Mouse (Mus musculus): ENCODE results near the gene Rprd1b.
A peak's percentile ranks its signal among the peaks of the same experiment; 100 is the strongest.

The Rprd1b gene

GRCm38 (mm10) chr2:158028354-158028863, at the start of gene Rprd1b, which contains the start of gene Tti1:
Gene Rprd1b (plus strand): TSS chr2:158028497.
Gene Tti1 (minus strand): TSS chr2:158028433.
- peak; percentile 85 for DNase-seq (ENCODE audit: low read depth, low spot score)

DNA sequence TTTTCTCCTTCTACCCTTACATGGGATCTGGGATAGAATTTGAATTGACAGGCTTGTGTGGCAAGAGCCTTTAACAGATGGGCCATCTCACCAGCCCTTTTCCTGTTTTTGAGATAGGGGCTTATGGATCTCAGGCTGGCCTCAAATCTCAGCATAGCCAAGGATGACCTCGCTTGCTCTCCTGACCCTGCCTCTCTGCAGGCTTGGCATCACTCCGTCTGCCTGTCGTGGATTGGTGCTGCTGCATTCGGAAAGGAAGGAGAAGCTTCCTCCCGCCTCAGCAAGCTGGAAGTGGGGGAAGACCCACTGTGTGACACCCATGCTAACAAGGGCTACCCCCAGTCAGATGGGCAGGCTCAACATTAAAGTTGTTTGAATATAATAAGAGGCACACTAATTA, 49.1 kb upstream of the Rprd1b start:
- no peak for DNase-seq (ENCODE audit: low read depth, low spot score)

- DNase-seq (ENCODE audit: low read depth, low spot score) = no peak
These were observed 45.6 kb upstream of the Rprd1b start for GRCm38 (mm10) chr2:157982727-157983126.

GRCm38 (mm10) chr2:157983276-157983675, 45.0 kb upstream of the Rprd1b start:
- no peak for DNase-seq (ENCODE audit: low read depth, low spot score)

GRCm38 (mm10) chr2:157985611-157986010, 42.7 kb upstream of the Rprd1b start:
- DNase-seq (ENCODE audit: low read depth, low spot score) = no peak

- DNase-seq (ENCODE audit: low read depth, low spot score) = no peak
These were observed 42.1 kb upstream of the Rprd1b start for GRCm38 (mm10) chr2:157986235-157986634.

GRCm38 (mm10) chr2:157988416-157989190, 39.7 kb upstream of the Rprd1b start:
- no peak for DNase-seq (ENCODE audit: low read depth, low spot score)

- no peak for DNase-seq (ENCODE audit: low read depth, low spot score)
These were observed 38.4 kb upstream of the Rprd1b start for GRCm38 (mm10) chr2:157989946-157990345.

GRCm38 (mm10) chr2:157991026-157991425, 37.3 kb upstream of the Rprd1b start:
- DNase-seq (ENCODE audit: low read depth, low spot score) = no peak

GRCm38 (mm10) chr2:157992501-157992900, 35.8 kb upstream of the Rprd1b start:
- no peak for DNase-seq (ENCODE audit: low read depth, low spot score)

DNA sequence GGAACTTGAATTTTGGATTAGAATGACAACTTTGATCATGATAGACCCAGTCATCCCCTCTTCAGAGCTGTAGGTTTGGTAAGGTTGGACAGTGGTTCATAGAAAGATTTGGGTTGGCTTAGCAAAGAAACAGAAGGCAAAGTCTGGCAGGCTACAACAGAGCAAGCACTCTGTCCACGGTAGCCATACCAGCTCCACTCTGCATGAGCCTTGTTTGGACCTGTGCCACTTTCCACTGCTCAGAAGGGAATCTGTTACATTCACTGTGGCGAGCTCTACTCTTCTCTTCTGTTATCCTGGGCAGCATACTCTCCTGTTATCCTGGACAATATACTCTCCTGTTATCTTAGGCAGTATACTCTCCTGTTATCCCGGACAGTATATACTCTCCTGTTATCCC, 29.5 kb upstream of the Rprd1b start:
- DNase-seq (ENCODE audit: low read depth, low spot score) = no peak

GRCm38 (mm10) chr2:158004620-158005019, 23.7 kb upstream of the Rprd1b start:
- DNase-seq (ENCODE audit: low read depth, low spot score) = no peak

- DNase-seq (ENCODE audit: low read depth, low spot score) = peak; percentile 1
These were observed 22.7 kb upstream of the Rprd1b start for GRCm38 (mm10) chr2:158005641-158006040.

DNA sequence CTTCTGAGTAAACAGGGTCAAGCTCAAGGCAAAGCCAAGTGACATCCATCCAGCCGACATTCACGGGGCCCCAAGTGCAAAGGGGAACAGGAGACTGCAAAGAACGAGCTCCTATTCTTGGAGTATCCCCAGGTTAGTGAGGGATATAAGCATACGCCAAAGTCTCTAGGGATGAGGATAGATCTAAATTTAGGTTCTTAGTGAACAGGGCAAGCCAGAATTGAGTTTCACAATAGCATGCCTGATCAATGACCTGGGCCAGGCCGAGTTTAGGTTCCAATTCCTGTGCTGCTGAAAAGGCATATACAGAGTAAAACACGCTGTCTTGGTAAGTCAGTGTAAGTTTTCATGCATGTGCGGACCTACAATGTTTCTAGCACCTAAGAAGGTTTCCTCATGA, 18.9 kb upstream of the Rprd1b start:
- DNase-seq (ENCODE audit: low read depth, low spot score) = no peak

DNA sequence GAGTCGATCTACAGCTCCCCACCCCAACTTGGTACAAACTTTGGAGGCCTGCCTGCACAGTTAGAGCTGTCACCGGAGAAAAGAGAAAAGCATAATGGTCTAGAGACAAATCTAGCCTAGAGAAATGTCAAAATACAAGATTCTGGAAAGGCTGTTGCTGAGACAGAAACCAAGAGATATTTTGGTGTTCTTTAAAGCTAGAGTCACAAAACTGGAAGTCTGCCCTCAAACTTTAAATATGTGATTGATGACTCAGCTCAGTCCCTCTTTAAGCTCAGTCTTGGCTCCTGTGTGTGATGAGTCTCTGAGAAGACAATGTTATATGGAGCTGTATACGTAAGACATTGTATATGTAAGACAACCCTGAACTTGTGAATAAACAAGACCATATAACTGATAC, 15.7 kb upstream of the Rprd1b start:
- no peak for DNase-seq (ENCODE audit: low read depth, low spot score)

- no peak for DNase-seq (ENCODE audit: low read depth, low spot score)
These were observed 11.0 kb upstream of the Rprd1b start for GRCm38 (mm10) chr2:158017330-158017729.

DNA sequence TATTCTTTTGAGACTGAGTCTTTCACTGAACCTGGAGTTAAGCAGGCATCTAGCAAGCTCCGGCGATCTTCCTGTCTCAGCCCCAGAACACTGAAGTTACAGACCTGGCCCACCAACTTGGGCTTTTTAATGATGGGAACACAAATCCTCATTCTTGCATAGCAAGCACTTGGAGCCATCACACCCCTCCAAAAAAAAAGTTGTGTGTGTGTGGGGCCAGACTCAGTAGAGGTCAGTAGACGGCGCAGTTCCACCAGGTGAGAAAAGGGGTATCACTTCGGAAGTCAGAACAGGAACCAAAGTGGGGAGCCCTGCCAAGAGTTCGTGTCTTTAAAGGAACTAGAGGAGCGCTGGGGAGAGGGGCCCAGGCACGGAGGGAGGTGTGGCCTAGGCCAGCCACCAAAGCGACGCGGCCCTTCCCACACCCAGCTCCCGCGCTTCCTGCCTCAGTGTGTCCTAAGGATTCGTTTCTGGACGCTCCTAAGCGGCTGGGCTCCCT, 393 bp upstream of the Rprd1b start:
- no peak for DNase-seq (ENCODE audit: low read depth, low spot score)

DNA sequence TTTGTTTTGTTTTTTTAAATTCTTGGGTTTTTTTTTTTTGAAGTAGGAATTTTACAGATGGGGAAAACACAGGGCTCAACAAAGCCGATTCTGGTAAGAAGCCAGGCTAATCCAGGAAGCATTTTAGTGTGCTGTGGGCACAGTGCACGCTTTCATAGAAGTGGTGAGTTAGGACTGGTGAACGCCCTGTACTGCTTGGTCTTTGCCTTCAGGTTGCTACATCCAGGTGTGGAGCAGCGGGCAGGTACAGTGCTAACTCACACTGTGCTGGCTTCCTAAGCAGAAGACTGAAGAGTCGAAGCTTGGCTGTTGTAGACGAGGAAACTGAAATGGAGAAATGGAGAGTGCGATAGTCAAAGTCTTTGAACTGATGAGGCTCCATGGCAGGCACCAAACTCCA, 1.7 kb downstream of the Rprd1b start:
- no peak for DNase-seq (ENCODE audit: low read depth, low spot score)

- no peak for DNase-seq (ENCODE audit: low read depth, low spot score)
These were observed 7.5 kb downstream of the Rprd1b start for GRCm38 (mm10) chr2:158035813-158036212.

DNA sequence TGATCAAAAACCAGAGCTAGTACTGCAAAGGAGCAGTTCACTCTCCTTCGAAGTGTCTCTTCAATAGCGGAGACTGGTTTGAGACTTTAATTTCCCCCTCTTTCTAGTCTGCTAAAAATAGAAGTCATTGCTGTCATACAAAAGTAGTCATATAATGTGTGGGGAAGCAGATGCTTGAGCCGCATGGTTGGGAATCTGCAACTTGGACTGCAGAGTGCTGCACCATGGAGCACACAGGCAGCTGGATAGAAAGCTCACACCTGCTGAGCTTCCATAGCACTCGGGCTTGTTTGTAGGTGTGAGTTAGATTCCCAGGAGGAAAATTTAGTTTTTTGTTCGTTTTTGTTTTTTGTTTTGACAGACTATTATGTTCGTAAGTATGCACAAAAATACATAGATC, 8.1 kb downstream of the Rprd1b start:
- no peak for DNase-seq (ENCODE audit: low read depth, low spot score)

DNA sequence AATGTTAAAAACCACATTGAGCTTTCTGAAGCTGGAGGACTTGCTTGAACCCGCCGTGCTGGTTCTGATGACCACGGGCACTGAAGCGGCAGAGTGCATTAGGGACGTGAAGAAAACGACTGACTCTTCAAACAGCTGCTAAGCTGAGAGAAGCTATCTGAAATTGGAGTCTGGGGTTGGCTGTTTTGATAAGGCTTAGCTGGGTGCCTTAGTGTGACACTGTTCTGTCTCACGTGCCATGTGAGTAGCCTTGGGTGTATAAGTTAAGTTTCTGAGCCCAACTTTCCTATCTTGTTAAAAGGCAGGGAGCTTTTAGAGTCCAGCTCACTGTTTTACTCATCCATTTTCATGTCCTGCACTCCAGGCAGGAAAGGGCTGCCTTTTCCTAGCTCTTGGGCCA, 8.7 kb downstream of the Rprd1b start:
- no peak for DNase-seq (ENCODE audit: low read depth, low spot score)

DNA sequence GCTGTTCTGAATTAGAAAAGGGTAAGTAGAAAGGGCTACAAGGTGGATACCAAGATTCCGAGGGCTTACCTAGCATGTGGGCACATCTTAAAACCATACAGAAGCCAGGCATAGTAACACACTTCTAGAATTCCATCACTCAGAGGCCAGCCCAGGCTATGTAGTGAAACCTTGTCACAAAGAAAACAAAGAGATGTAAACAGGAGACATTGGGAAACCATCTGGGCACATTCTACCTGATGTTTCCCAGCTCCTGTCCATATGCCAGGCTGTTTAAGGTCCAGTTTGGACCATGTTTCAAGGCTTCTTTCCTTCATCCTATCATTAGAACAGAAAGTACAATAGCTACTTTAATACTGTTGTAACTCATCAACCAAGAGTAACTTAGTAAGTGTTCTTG, 9.3 kb downstream of the Rprd1b start:
- no peak for DNase-seq (ENCODE audit: low read depth, low spot score)

- DNase-seq (ENCODE audit: low read depth, low spot score) = no peak
These were observed 11.4 kb downstream of the Rprd1b start for GRCm38 (mm10) chr2:158039662-158040061.

All from WW6 (cell line).